Mouse (Mus musculus) liver, embryonic 11.5 days (tissue): ENCODE results near the gene Tmem221. TPM values are rescaled to one million over a fixed set of nuclear protein-coding genes. Genes with fewer than 3 reads are reported as not detected.

Source experiments
- ATAC-seq: fragments of 200-750 bp; cut with Nextera tagmentation; replicated peaks from 2 replicates; pipeline ENCODE4 v1.8.0; 2017; ENCODE audit warnings: moderate number of reproducible peaks, mild to moderate bottlenecking, moderate TSS enrichment, moderate library complexity; ENCODE audit not compliant: low FRiP score
- DNase-seq: peaks from one replicate; pipeline ENCODE4 v3.0.0-alpha.2; 2017; ENCODE audit warnings: low spot score
- H3K27ac ChIP-seq: fragments of 300-500 bp; sonication (generic); 2 replicates; pipeline ENCODE4 v1.5.1; 2014; ENCODE audit warnings: mild to moderate bottlenecking, low read depth, low read length, control low read depth
- H3K27me3 ChIP-seq: fragments of 300-500 bp; sonication (generic); replicated peaks from 2 replicates; pipeline ENCODE4 v1.6.1; 2014; ENCODE audit warnings: low read length, mixed read lengths; ENCODE audit not compliant: control insufficient read depth, insufficient read depth
- H3K36me3 ChIP-seq: fragments of 300-500 bp; sonication (generic); 2 replicates; pipeline ENCODE4 v1.6.1; 2014; ENCODE audit warnings: mild to moderate bottlenecking, low read length, moderate library complexity, mixed read lengths; ENCODE audit not compliant: control insufficient read depth, insufficient read depth
- H3K4me1 ChIP-seq: fragments of 300-500 bp; sonication (generic); replicated peaks from 2 replicates; pipeline ENCODE4 v1.6.1; 2014; ENCODE audit warnings: low read length, mixed read lengths; ENCODE audit not compliant: control insufficient read depth, insufficient read depth
- H3K4me2 ChIP-seq: fragments of 300-500 bp; sonication (generic); 2 replicates; pipeline ENCODE4 v1.6.1; 2014; ENCODE audit warnings: mild to moderate bottlenecking, control low read depth, moderate library complexity
- H3K4me3 ChIP-seq: fragments of 300-500 bp; sonication (generic); 2 replicates; pipeline ENCODE4 v1.5.1; 2014; ENCODE audit warnings: low read depth, low read length, control low read depth
- H3K9ac ChIP-seq: fragments of 300-500 bp; sonication (generic); 2 replicates; pipeline ENCODE4 v1.6.1; 2014; ENCODE audit warnings: low read depth, low read length, control low read depth
- H3K9me3 ChIP-seq: fragments of 300-500 bp; sonication (generic); 2 replicates; pipeline ENCODE4 v1.6.1; 2016; ENCODE audit warnings: low read length, inconsistent platforms, mixed read lengths; ENCODE audit not compliant: control insufficient read depth
- WGBS: fragments of 180-500 bp; shearing (Covaris S2); extraction: QIAGEN DNeasy Blood & Tissue Kit; methylation state at CpG from one replicate; pipeline ENCODE4 v1.1.7; 2014; 5-methylcytosine and 5-hydroxymethylcytosine counted together
- polyA plus RNA-seq: library from polyadenylated mRNA; unstranded; fragments of >200 nt; fragmentation: Nextera tagmentation; extraction: Ambion mirVana; gene quantifications from 2 replicates; pipeline ENCODE4 v1.2.1, GENCODE M21; 2014

Gene Tmem221
- polyA plus RNA-seq, 1 experiment from 2014 or later = 0.53 TPM

GRCm38 (mm10) chr8:71513018-71513754 lies 45.5 kb downstream of the Tmem221 start:
- no peak overlapping the region for H3K27ac ChIP-seq
- peaks cover 22% of the 10 kb centered on the region for H3K4me1 ChIP-seq
- no peak overlapping the region for H3K4me3 ChIP-seq
- no peak overlapping the region for H3K4me2 ChIP-seq
- no peaks in the 10 kb centered on the region for H3K36me3 ChIP-seq
- no peak overlapping the region for H3K9ac ChIP-seq
- 42% methylated on average over 15 of the region's 15 CpGs for WGBS
- H3K9me3 ChIP-seq = no peaks in the 10 kb centered on the region
- DNase-seq (no peak), ATAC-seq (no peak)
- peaks cover 12% of the 10 kb centered on the region for H3K27me3 ChIP-seq

GRCm38 (mm10) chr8:71511644-71512043 lies 47.0 kb downstream of the Tmem221 start, which contains the start of gene Plvap:
Gene Plvap, minus strand, starts transcription at chr8:71511752.
- DNase-seq (no peak), ATAC-seq (peak; percentile 89)
- H3K4me1 ChIP-seq = peaks cover 20% of the 10 kb centered on the region
- WGBS = 10% methylated on average over 14 of the region's 14 CpGs
- H3K9me3 ChIP-seq = no peaks in the 10 kb centered on the region
- peaks cover 28% of the 10 kb centered on the region for H3K27me3 ChIP-seq
- H3K9ac ChIP-seq = no peak within 1 kb of the TSS; the same call in 1 of the 2 replicates
- no peaks in the 10 kb centered on the region for H3K36me3 ChIP-seq
- peak within 1 kb of the TSS; percentile 2 for H3K27ac ChIP-seq
- H3K4me3 ChIP-seq = peak within 1 kb of the TSS; percentile 36
- peak within 1 kb of the TSS; percentile 57 for H3K4me2 ChIP-seq

- no peak overlapping the region for H3K9ac ChIP-seq
- 67% methylated on average over 2 of the region's 2 CpGs for WGBS
- ATAC-seq (no peak), DNase-seq (no peak)
- no peak overlapping the region for H3K4me3 ChIP-seq
- H3K27me3 ChIP-seq = peaks cover 35% of the 10 kb centered on the region
- H3K4me1 ChIP-seq = peaks cover 20% of the 10 kb centered on the region
- no peaks in the 10 kb centered on the region for H3K9me3 ChIP-seq
- peak overlapping the region; percentile 35; the same call in 1 of the 2 replicates for H3K4me2 ChIP-seq
- H3K36me3 ChIP-seq = no peaks in the 10 kb centered on the region
- no peak overlapping the region for H3K27ac ChIP-seq
These were observed 49.4 kb downstream of the Tmem221 start for GRCm38 (mm10) chr8:71509316-71509715.

- Histone ChIP-seq H3K9me3 (no peaks in the 10 kb centered on the region), H3K27ac (no peak overlapping the region), H3K4me3 (peak overlapping the region; percentile 48), H3K36me3 (no peaks in the 10 kb centered on the region), H3K27me3 (peaks cover 35% of the 10 kb centered on the region), H3K4me1 (peaks cover 17% of the 10 kb centered on the region), H3K4me2 (peak overlapping the region; percentile 65), H3K9ac (no peak overlapping the region)
- DNase-seq (peak; percentile 79), ATAC-seq (peak; percentile 48)
- WGBS = 1% methylated on average over 61 of the region's 61 CpGs
These were observed 51.0 kb downstream of the Tmem221 start for GRCm38 (mm10) chr8:71507589-71508104.

GRCm38 (mm10) chr8:71505979-71506378 lies 52.7 kb downstream of the Tmem221 start:
- no peak overlapping the region for H3K9ac ChIP-seq
- ATAC-seq (no peak), DNase-seq (no peak)
- H3K4me2 ChIP-seq = no peak overlapping the region
- no peak overlapping the region for H3K4me3 ChIP-seq
- H3K27ac ChIP-seq = no peak overlapping the region
- no peaks in the 10 kb centered on the region for H3K36me3 ChIP-seq
- WGBS = 73% methylated on average over 4 of the region's 4 CpGs
- H3K27me3 ChIP-seq = peaks cover 35% of the 10 kb centered on the region
- no peaks in the 10 kb centered on the region for H3K9me3 ChIP-seq
- H3K4me1 ChIP-seq = peaks cover 7% of the 10 kb centered on the region

GRCm38 (mm10) chr8:71505326-71505725 lies 53.3 kb downstream of the Tmem221 start:
- H3K27ac ChIP-seq = no peak overlapping the region
- peaks cover 35% of the 10 kb centered on the region for H3K27me3 ChIP-seq
- H3K9me3 ChIP-seq = no peaks in the 10 kb centered on the region
- no peaks in the 10 kb centered on the region for H3K36me3 ChIP-seq
- H3K4me2 ChIP-seq = no peak overlapping the region
- no peak overlapping the region for H3K9ac ChIP-seq
- no peak overlapping the region for H3K4me3 ChIP-seq
- WGBS = 92% methylated on average over 4 of the region's 4 CpGs
- ATAC-seq = no peak
- peaks cover 6% of the 10 kb centered on the region; the same call in 1 of the 2 replicates for H3K4me1 ChIP-seq
- DNase-seq = no peak

- Histone ChIP-seq H3K27ac (no peak overlapping the region), H3K27me3 (peaks cover 31% of the 10 kb centered on the region), H3K9ac (no peak overlapping the region), H3K9me3 (no peaks in the 10 kb centered on the region), H3K4me1 (peaks cover 6% of the 10 kb centered on the region; the same call in 1 of the 2 replicates), H3K4me2 (no peak overlapping the region), H3K4me3 (no peak overlapping the region), H3K36me3 (no peaks in the 10 kb centered on the region)
- DNase-seq (no peak), ATAC-seq (no peak)
- 81% methylated on average over 4 of the region's 4 CpGs for WGBS
These were observed 54.3 kb downstream of the Tmem221 start for GRCm38 (mm10) chr8:71504349-71504748.
